Mouse (Mus musculus): ENCODE data around the gene Ctrb1.

- TF ChIP-seq CTCF (IDR thresholded peaks at IDR 0.05; ENCODE audit: low read depth, low read length) (no peak), GATA1 (IDR thresholded peaks at IDR 0.05; ENCODE audit: borderline replicate concordance, low read length) (no peak), TAL1 (conservative IDR thresholded peaks at IDR 0.05; ENCODE audit: low read depth, low read length) (no peak)
These were observed 26.0 kb upstream of the Ctrb1 start for GRCm38 (mm10) chr8:111716603-111717487.

All from G1E (cell line).